Mouse (Mus musculus): Measurements from ENCODE around the gene Gm2974.
"Not testable (repeated sequence)": the region's sequence is repeated elsewhere in the genome, so short reads cannot be mapped to it uniquely, and the experiment has no call there.

Gene Gm2974
- long read RNA-seq, experiment 1: 0 reads
- long read RNA-seq, experiment 2: 0 reads

- intact Hi-C loops (cut with DNase I): not testable (repeated sequence)
Observed at GRCm38 (mm10) chr14:4182491-4183210, at the start of gene Gm2974. TSS of gene Gm2974 (plus strand) at chr14:4182576.

DNA sequence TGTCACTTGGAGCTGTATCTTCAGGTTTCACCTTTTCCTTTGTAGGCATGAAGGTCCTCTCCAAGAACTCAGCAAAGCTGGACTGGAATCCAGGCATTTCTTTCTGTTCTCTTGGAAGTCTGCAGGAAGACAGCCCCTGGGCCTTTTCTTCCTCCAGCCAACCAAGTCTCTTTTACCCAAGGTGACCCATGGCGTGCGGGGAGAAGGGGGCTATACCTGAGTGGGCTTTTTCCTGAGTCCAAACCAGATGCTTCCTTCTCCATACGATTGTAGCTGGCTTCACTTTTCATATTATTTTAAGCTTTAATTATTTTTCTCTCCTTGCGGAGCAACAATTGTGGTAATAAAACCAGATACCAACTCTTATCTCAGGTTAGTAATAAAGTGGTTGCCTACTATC, 40.7 kb upstream of the Gm2974 start:
- intact Hi-C loops (cut with DNase I): not testable (repeated sequence)

GRCm38 (mm10) chr14:4164730-4165129, 17.6 kb upstream of the Gm2974 start, which contains the start of gene Gm3127:
TSS of gene Gm3127 (plus strand) at chr14:4165030.
- intact Hi-C loops (cut with DNase I): not testable (repeated sequence)

- intact Hi-C loops (cut with DNase I): not testable (repeated sequence)
Observed at GRCm38 (mm10) chr14:4182030-4182429, 346 bp upstream of the Gm2974 start.

DNA sequence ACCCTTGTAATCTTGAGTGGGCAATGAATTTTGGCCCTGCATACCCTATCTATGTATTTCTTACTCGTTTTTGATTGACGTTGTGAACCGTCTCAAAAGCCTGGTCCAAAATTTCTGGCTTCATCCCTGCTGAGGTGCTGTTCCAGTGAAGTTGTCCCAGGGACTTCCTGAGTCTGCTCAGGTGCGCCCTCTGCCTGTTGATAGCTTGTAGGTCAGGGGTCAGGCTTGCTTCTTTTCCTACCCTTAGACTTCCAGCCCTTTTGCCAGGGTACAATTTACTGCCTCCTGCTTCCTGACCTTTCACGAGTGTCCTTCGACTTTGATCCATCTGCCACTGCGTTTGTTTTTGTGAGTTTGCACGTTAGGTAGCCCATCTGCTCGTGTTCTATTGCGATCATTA, 999 bp downstream of the Gm2974 start:
- intact Hi-C loops (cut with DNase I): not testable (repeated sequence)

DNA sequence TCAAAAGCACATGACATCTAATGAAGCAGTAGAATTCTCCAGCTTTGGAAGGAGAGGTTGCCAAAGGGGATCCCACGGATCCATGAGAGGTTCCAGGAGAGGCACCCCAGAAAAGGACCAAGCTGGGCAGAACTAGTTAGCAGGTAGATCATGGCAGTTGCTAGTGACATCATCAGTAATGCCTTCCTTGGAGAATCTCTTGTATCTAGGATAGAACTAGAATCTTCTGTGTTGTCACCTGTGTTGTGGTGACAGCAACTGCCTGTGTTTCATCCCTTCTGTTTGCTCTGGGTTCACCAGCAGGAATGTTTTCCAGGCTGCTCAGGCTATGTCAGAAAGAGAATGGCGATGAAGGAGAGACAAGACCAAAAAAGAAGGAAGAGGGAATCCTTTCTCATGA, 67.0 kb downstream of the Gm2974 start, which contains the start of gene Gm3138:
Gene Gm3138 (plus strand): TSS at position 301 of the 400 bp plus-strand sequence.
- intact Hi-C loops (cut with DNase I): not testable (repeated sequence)
